Mouse (Mus musculus) MEL (cell line): ENCODE data around the gene Cd38.

Experiments used
- CTCF ChIP-seq, 3 experiments: IDR thresholded peaks in 2 of 3; conservative IDR thresholded peaks in 1 of 3; 2 replicates each; pipeline ENCODE4 v1.5.1; 2011 to 2012; ENCODE audit warnings: low read length in 3 of 3, low read depth in 2 of 3, mild to moderate bottlenecking in 2 of 3, improper control_type of control experiment in 1 of 3, inconsistent platforms in 1 of 3, mixed read lengths in 1 of 3, moderate library complexity in 1 of 3; ENCODE audit not compliant: control insufficient read depth in 1 of 3, insufficient read depth in 1 of 3, poor library complexity in 1 of 3, severe bottlenecking in 1 of 3
- POLR2AphosphoS2 ChIP-seq: IDR thresholded peaks from 2 replicates; pipeline ENCODE4 v1.6.1; 2011; ENCODE audit warnings: low read length, improper control_type of control experiment
- POLR2AphosphoS5 ChIP-seq: IDR thresholded peaks from 2 replicates; pipeline ENCODE4 v1.6.1; 2012; ENCODE audit warnings: low read depth, borderline replicate concordance, mild to moderate bottlenecking, inconsistent platforms, low read length, moderate library complexity, mixed read lengths
- RAD21 ChIP-seq: IDR thresholded peaks from 2 replicates; pipeline ENCODE4 v1.6.1; 2011; ENCODE audit warnings: mild to moderate bottlenecking, low read depth, low read length, improper control_type of control experiment

DNA sequence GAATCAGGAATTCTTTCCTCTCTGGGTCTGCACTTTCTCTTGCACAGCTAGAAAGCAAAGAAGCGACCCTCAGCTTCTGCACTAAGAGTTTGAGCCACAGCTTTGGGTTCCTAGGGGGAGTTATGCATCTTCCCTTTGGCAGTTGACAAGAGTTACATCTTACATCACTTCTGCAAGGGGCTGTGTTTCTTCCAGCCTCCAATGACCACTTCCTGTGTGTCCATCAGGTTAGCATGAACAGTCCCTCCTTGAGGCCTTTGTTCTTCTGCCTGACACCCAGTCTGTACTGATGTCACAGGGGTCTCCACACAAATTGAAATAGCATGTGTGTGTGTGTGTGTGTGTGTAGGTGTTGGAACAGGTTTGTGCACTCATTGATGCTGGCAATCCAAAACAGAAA lies 4.3 kb downstream of the Cd38 start:
- TF ChIP-seq POLR2AphosphoS2 (no peak), CTCF (IDR thresholded peaks at IDR 0.05 in 2 of 3, conservative IDR thresholded peaks at IDR 0.05 in 1 of 3; ENCODE audit: control insufficient read depth in 1 of 3, insufficient read depth in 1 of 3, low read depth in 2 of 3, low read length in 3 of 3, poor library complexity in 1 of 3, severe bottlenecking in 1 of 3) (no peak), RAD21 (no peak), POLR2AphosphoS5 (no peak)
